Mouse (Mus musculus): ENCODE results near the gene Gpr183.

The Gpr183 gene

DNA sequence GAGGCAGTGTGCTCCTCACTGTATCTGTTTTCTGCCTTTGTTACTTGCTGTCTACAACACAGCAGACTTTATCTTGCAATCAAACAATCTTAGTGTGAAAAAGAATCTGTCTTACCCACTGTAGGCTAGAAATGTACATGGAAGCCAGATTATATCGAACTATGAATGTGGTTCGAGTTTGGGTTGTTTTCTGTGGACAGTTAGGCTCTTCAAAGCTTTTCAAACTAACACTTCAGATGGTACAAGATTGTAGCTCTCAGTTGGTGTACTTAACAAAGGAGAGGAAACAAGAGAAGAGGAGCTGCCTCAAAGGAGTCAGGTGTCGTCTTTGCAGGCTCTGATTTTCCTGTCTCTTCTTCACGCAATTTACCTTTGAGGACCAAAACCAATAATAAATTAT is 22.7 kb upstream of the Gpr183 start:
- peak; percentile 17; the same call in 1 of the 2 replicates for ATAC-seq (ENCODE audit: low TSS enrichment)

- peak; percentile 94 for ATAC-seq (ENCODE audit: low TSS enrichment)
These were observed 22.3 kb upstream of the Gpr183 start for GRCm38 (mm10) chr14:121987287-121987686.

DNA sequence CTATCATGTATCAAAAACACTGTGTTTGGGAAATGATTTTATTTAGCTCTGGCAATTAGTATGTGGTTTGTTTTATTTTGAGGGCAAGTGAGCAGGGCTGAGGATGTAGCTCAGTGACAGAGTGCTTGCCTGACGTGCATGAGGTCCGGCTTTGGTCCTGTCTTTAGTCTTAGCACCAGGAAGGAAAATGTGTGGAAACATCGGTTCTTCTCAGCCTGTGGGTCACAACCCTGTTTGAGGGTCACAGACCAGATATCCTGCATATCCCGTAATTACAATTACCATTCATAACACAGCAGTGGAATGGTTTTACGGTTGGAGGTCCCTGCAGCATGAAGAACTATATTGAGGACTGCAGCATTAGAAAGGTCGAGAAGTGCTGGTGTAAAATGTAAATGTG is 21.0 kb upstream of the Gpr183 start:
- ATAC-seq (ENCODE audit: low TSS enrichment) = no peak

GRCm38 (mm10) chr14:121985477-121985876 is 20.5 kb upstream of the Gpr183 start:
- no peak for ATAC-seq (ENCODE audit: low TSS enrichment)

GRCm38 (mm10) chr14:121983009-121983933 is 18.3 kb upstream of the Gpr183 start:
- no peak for ATAC-seq (ENCODE audit: low TSS enrichment)

DNA sequence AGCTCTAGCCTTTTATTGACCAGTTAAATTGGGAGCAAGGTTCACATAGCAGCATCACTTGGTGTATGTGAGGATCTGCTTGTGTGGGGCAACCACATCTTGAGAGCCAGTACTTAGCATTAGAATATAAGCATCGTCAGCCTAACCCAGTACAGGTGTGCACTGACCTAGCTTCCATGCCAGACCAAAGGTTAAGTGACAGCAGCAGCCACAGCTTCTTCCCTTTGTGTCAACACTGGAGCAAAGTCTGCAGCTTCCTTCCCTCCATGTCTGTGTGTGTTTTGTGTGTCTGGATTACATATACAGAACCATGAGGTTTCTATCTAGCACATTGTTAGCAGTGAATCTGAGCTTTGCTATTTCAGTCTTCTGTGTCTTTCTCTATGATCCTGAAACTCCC is 16.5 kb upstream of the Gpr183 start:
- ATAC-seq (ENCODE audit: low TSS enrichment) = no peak

- ATAC-seq (ENCODE audit: low TSS enrichment) = no peak
These were observed 8.1 kb upstream of the Gpr183 start for GRCm38 (mm10) chr14:121973114-121973513.

- ATAC-seq (ENCODE audit: low TSS enrichment) = no peak
These were observed 5.4 kb upstream of the Gpr183 start for GRCm38 (mm10) chr14:121970402-121970801.

DNA sequence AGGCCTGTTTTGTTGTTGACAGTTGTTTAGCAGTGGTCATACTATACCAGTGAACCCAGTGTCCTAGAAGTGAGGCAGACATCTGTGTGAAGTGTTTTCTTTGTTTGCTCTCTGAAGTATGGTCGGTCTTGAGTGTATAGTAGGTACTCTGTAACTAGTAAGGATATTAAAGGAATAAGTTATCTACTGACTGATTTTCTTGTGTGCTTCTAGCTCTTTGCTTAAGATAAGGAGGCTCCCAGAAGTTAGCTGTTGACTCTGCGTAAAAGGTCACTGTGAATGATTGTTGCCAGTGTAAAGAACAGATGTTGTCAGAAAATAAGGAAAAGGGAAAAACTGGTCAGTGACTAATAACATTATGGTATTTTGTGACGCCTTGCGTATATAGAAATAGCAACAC is 2.1 kb upstream of the Gpr183 start:
- no peak for ATAC-seq (ENCODE audit: low TSS enrichment)

DNA sequence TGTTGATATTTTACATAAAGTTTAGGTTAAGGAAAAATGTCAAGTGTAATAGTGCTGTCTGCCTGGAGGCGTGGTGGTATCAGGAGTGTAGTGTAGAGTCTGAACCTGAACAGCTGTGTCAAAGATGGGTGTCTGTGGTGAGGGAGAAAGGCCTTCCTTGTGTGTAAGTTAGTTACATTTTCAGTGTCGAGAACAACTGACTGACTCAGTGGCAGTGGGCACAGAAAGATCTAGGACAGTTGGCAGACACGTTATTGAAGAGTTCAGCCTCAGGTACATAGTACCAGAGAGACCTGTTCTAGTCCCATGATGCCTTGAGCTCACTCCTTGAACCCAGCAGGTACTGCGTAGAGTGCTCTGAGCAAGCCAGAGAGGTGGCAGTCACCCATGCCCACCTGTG is 466 bp upstream of the Gpr183 start:
- ATAC-seq (ENCODE audit: low TSS enrichment) = no peak

GRCm38 (mm10) chr14:121963942-121964335 is 1.1 kb downstream of the Gpr183 start:
- ATAC-seq (ENCODE audit: low TSS enrichment) = peak; percentile 14; the same call in 1 of the 2 replicates

GRCm38 (mm10) chr14:121963251-121963941 is 1.6 kb downstream of the Gpr183 start:
- ATAC-seq (ENCODE audit: low TSS enrichment) = peak; percentile 32

DNA sequence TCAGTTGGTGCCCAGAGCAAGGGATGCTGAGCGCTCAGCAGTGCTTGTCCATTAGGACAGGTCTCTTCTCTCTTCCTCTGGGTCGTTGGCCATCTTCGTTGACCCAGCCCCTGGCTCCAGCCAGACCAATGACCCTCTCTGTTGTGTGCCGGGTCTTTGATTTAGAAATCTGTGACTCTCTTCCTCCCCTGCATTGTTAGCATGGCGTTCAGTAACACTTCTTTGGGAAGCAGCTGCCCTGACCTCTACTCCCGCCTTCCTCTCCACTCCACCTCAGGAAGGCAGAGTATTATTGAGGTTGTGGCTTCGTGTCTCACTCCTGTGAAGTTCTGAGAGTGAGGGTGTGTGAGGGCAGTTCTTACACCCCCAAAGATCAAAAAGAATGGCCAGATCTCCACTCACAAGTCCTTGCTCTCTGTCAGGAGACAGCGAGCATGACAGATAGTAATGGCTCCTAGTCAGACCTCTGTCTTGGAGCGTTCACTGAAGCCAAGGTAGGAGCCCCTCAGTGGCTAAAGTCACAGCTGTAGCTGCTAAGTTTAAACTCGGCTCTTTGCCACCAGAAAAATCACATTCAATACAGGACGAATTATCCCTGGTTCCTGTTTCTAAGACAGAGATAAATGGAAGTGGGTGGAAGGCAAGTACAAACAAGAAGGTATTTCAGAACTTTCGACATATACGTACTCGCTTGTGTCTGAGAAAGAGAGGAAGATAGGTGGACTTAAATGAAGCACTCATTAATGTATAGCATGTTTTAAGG is 2.7 kb downstream of the Gpr183 start:
- ATAC-seq (ENCODE audit: low TSS enrichment) = no peak

GRCm38 (mm10) chr14:121961496-121962127 is 3.4 kb downstream of the Gpr183 start:
- ATAC-seq (ENCODE audit: low TSS enrichment) = no peak

GRCm38 (mm10) chr14:121960997-121961396 is 4.0 kb downstream of the Gpr183 start:
- ATAC-seq (ENCODE audit: low TSS enrichment) = no peak

- no peak for ATAC-seq (ENCODE audit: low TSS enrichment)
These were observed 4.5 kb downstream of the Gpr183 start for GRCm38 (mm10) chr14:121960531-121960930.

DNA sequence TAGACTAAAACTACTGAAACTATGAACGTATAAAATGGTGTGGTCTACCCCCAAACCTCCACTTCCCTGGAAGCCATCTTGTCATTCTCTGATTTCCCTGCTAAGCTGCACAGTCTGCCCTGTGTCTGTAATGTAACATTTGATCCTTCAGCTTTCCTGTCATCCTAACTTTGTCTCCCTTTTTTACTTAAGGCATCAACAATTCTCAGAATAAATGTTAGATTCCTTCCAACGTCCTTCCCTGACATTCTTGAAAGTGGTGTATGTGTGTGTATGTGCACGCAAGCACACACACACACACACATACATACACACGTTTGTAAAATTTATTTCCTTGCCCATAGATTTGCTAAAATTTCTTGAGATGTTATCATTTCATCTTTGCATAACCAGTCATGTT is 5.0 kb downstream of the Gpr183 start:
- no peak for ATAC-seq (ENCODE audit: low TSS enrichment)

DNA sequence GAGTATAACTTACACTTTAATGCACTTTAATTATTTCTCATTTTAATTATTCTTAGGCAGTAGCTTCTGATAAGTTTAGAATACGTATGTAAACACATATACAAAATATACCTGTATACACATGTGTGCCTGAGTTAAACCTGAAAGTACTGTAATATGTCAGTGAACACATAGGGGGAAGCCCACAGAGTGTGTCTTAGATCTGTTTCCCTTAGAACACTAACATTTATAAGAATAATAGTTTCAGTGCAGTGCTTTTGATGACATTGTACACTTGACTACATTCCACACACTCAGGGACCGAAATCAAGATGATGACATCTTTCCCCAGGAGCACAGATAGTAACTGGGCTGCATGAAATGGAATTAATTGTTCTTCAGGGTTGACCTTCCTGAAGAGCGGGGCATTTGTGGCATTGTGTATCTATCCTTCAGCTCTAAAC is 5.4 kb downstream of the Gpr183 start:
- no peak for ATAC-seq (ENCODE audit: low TSS enrichment)

DNA sequence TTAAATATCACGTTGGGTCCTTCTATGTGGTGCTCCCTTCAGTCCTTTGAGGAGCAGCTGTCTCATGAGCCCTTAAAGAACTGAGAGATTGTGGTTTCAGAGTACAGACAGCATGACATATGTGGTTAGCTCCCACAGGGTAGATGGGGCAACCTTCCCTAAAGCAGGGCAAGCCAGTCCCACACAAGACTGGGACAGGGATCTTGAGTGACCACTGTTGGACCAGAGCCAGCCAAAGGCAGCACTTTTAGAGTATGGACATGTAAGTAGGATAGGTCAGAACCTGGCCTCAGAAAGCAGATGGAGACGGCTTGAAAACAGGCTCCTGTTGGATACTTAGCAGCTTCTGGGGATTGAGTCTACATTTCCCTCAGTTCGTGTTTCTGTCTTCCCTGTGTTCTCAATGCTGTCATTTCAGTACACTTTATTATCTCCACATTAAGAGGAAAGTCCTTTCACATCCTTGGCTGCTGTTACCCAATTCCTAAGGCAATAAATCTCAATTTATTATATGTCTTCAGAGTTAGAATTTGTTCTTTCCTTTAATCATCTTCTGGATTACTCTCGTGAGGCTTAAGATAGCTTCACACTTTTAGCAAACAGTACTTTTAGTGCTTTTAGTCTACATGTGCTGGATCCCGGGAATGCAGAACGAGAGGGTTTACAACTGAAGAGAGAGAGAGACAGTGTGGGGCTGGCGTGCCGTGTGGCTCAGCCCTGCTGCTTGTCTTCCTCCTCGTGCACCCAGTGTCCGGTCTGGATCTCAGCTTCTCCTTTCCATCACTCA is 6.1 kb downstream of the Gpr183 start:
- peak; percentile 8; the same call in 1 of the 2 replicates for ATAC-seq (ENCODE audit: low TSS enrichment)

- 0 out of 2 replicates have a peak, but pooled peaks have one; percentile 38 for ATAC-seq (ENCODE audit: low TSS enrichment)
These were observed 6.8 kb downstream of the Gpr183 start for GRCm38 (mm10) chr14:121958041-121958750.

Data from frontal cortex, adult (tissue).